Mouse (Mus musculus) MEL (cell line): ENCODE results near the gene Iqca. TPM values are rescaled to one million over a fixed set of nuclear protein-coding genes. Genes with fewer than 3 reads are reported as not detected.

Experiments
- DNase-seq: peaks from one replicate; pipeline ENCODE4 v3.0.0; 2011; ENCODE audit warnings: low read depth, low spot score
- H3K27ac ChIP-seq: 2 replicates; pipeline ENCODE4 v1.5.1; 2012; ENCODE audit warnings: low read depth, mild to moderate bottlenecking, control low read depth, low read length, moderate library complexity; ENCODE audit not compliant: control insufficient read depth
- H3K27me3 ChIP-seq, 2 experiments: fragments of 150-350 bp in 1 of 2; sonication (generic) in 1 of 2; 2 replicates each; pipeline ENCODE4 v1.6.1; 2012; ENCODE audit warnings: low read length in 2 of 2, mild to moderate bottlenecking in 2 of 2, improper control_type of control experiment in 1 of 2, moderate library complexity in 1 of 2; ENCODE audit not compliant: insufficient read depth in 2 of 2, control insufficient read depth in 1 of 2
- H3K36me3 ChIP-seq, 2 experiments: 2 replicates each; pipeline ENCODE4 v1.6.1; 2012 to 2014; ENCODE audit warnings: low read length in 2 of 2, improper control_type of control experiment in 1 of 2, inconsistent platforms in 1 of 2, mild to moderate bottlenecking in 1 of 2; ENCODE audit not compliant: insufficient read depth in 2 of 2, control insufficient read depth in 1 of 2
- H3K4me1 ChIP-seq, 2 experiments: fragments of 150-350 bp in 1 of 2; sonication (generic) in 1 of 2; 2 replicates each; pipeline ENCODE4 v1.6.1; 2012; ENCODE audit warnings: low read length in 2 of 2, improper control_type of control experiment in 1 of 2, mild to moderate bottlenecking in 1 of 2; ENCODE audit not compliant: insufficient read depth in 2 of 2, control insufficient read depth in 1 of 2
- H3K4me3 ChIP-seq, 2 experiments: fragments of 150-350 bp in 1 of 2; sonication (generic) in 1 of 2; 2 replicates each; pipeline ENCODE4 v1.5.1; 2012; ENCODE audit warnings: low read depth in 2 of 2, low read length in 2 of 2, mild to moderate bottlenecking in 2 of 2, moderate library complexity in 2 of 2, control low read depth in 1 of 2, improper control_type of control experiment in 1 of 2; ENCODE audit not compliant: control insufficient read depth in 1 of 2, insufficient read depth in 1 of 2
- H3K79me2 ChIP-seq: 2 replicates; pipeline ENCODE4 v1.6.1; 2012; ENCODE audit warnings: mild to moderate bottlenecking, low read length, moderate library complexity; ENCODE audit not compliant: control insufficient read depth, poor library complexity, insufficient read depth
- H3K9ac ChIP-seq: 2 replicates; pipeline ENCODE4 v1.6.1; 2012; ENCODE audit warnings: low read depth, mild to moderate bottlenecking, control low read depth, low read length, moderate library complexity; ENCODE audit not compliant: control insufficient read depth, poor library complexity, severe bottlenecking
- H3K9me3 ChIP-seq: fragments of 150-350 bp; sonication (generic); replicated peaks from 2 replicates; pipeline ENCODE4 v1.6.1; 2012; ENCODE audit warnings: mild to moderate bottlenecking, low read length, improper control_type of control experiment, moderate library complexity; ENCODE audit not compliant: insufficient read depth
- CHD1 ChIP-seq: IDR thresholded peaks from 2 replicates; pipeline ENCODE4 v1.6.1; 2012; ENCODE audit warnings: low read depth, mild to moderate bottlenecking, inconsistent platforms, low read length, improper control_type of control experiment
- E2F4 ChIP-seq: IDR thresholded peaks from 2 replicates; pipeline ENCODE4 v1.6.1; 2011; ENCODE audit warnings: low read depth, low read length, improper control_type of control experiment, borderline replicate concordance
- HCFC1 ChIP-seq: IDR thresholded peaks from 2 replicates; pipeline ENCODE4 v1.6.1; 2012; ENCODE audit warnings: low read depth, mild to moderate bottlenecking, inconsistent platforms, low read length, improper control_type of control experiment, moderate library complexity
- KAT2A ChIP-seq: conservative IDR thresholded peaks from 2 replicates; pipeline ENCODE4 v1.6.1; 2012; ENCODE audit warnings: low read depth, low read length, improper control_type of control experiment, inconsistent platforms
- MAZ ChIP-seq: IDR thresholded peaks from 2 replicates; pipeline ENCODE4 v1.6.1; 2012; ENCODE audit warnings: low read depth, mild to moderate bottlenecking, inconsistent platforms, low read length, improper control_type of control experiment
- MXI1 ChIP-seq: IDR thresholded peaks from 2 replicates; pipeline ENCODE4 v1.6.1; 2011; ENCODE audit warnings: mild to moderate bottlenecking, low read depth, low read length, improper control_type of control experiment
- MYB ChIP-seq: IDR thresholded peaks from 2 replicates; pipeline ENCODE4 v1.6.1; 2011; ENCODE audit warnings: mild to moderate bottlenecking, low read depth, low read length, improper control_type of control experiment
- MYC ChIP-seq: IDR thresholded peaks from 2 replicates; pipeline ENCODE4 v1.6.1; 2011; ENCODE audit warnings: low read depth, mild to moderate bottlenecking, low read length, improper control_type of control experiment, moderate library complexity
- NELFE ChIP-seq: IDR thresholded peaks from 2 replicates; pipeline ENCODE4 v1.6.1; 2011; ENCODE audit warnings: low read depth, low read length, improper control_type of control experiment
- NRF1 ChIP-seq: IDR thresholded peaks from 2 replicates; pipeline ENCODE4 v1.6.1; 2014; ENCODE audit warnings: low read depth, mild to moderate bottlenecking, inconsistent platforms, low read length, improper control_type of control experiment, moderate library complexity; ENCODE audit not compliant: poor library complexity, insufficient read depth, severe bottlenecking
- POLR2A ChIP-seq, 2 experiments: IDR thresholded peaks; 2 replicates each; pipeline ENCODE4 v1.6.1; 2011 to 2012; ENCODE audit warnings: low read length in 2 of 2, mild to moderate bottlenecking in 2 of 2, control low read depth in 1 of 2, improper control_type of control experiment in 1 of 2, low read depth in 1 of 2, moderate library complexity in 1 of 2; ENCODE audit not compliant: control insufficient read depth in 1 of 2, insufficient read depth in 1 of 2, poor library complexity in 1 of 2
- POLR2AphosphoS5 ChIP-seq: IDR thresholded peaks from 2 replicates; pipeline ENCODE4 v1.6.1; 2012; ENCODE audit warnings: low read depth, borderline replicate concordance, mild to moderate bottlenecking, inconsistent platforms, low read length, moderate library complexity, mixed read lengths
- SIN3A ChIP-seq: IDR thresholded peaks from 2 replicates; pipeline ENCODE4 v1.6.1; 2012; ENCODE audit warnings: low read length, improper control_type of control experiment, inconsistent platforms
- SMC3 ChIP-seq: IDR thresholded peaks from 2 replicates; pipeline ENCODE4 v1.6.1; 2011; ENCODE audit warnings: low read depth, low read length, improper control_type of control experiment
- TBP ChIP-seq: IDR thresholded peaks from 2 replicates; pipeline ENCODE4 v1.8.0; 2011; ENCODE audit warnings: low read depth, low read length, improper control_type of control experiment
- UBTF ChIP-seq: IDR thresholded peaks from 2 replicates; pipeline ENCODE4 v1.6.1; 2012; ENCODE audit warnings: low read depth, mild to moderate bottlenecking, inconsistent platforms, low read length, improper control_type of control experiment, moderate library complexity, borderline replicate concordance; ENCODE audit not compliant: insufficient read depth
- USF1 ChIP-seq: IDR thresholded peaks from 2 replicates; pipeline ENCODE4 v1.6.1; 2014; ENCODE audit warnings: low read depth, mild to moderate bottlenecking, inconsistent platforms, low read length, improper control_type of control experiment, moderate library complexity
- ZKSCAN1 ChIP-seq: IDR thresholded peaks from 2 replicates; pipeline ENCODE4 v1.6.1; 2012; ENCODE audit warnings: low read depth, mild to moderate bottlenecking, inconsistent platforms, low read length, improper control_type of control experiment, moderate library complexity
- ZMIZ1 ChIP-seq: IDR thresholded peaks from 2 replicates; pipeline ENCODE4 v1.6.1; 2012; ENCODE audit warnings: low read depth, mild to moderate bottlenecking, inconsistent platforms, low read length, improper control_type of control experiment, moderate library complexity
- polyA plus RNA-seq, 2 experiments: library from polyadenylated mRNA; stranded (reverse) in 1 of 2; unstranded in 1 of 2; fragments of >175 nt in 1 of 2; fragments of >200 nt in 1 of 2; gene quantifications; 2 replicates each; pipeline versions ENCODE4 v1.2.1 to v1.2.4; 2012; ENCODE audit warnings: low replicate concordance in 2 of 2, low read depth in 1 of 2; ENCODE audit not compliant: insufficient read length in 2 of 2, insufficient read depth in 1 of 2, missing spikeins in 1 of 2
- total RNA-seq: library from RNA; depleted of rRNA; stranded (reverse); fragments of 300-350 nt; gene quantifications from 2 replicates; pipeline ENCODE4 v1.2.3, GENCODE M21; 2012

Gene Iqca
- total and polyA plus RNA-seq, 3 experiments: 0.39 TPM; not detected in 2

DNA sequence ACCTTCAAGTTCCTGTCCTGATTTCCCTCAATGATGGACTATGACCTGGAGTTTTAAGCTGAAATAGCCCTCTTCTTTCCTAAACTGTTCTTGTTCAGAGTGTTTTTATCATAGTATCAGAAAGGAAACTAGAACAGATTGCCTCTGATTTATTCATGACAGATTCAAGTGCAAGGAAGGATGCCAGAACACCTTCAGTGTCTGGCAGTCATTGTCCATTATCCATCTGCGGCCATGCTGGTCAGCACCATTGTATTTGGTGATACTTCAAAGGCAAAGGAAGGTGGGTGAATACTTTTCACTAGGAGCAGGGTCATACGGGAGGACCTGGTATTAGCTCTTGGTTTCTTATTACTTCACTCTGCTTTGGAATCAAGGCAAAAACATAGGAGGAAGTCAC, 76.9 kb downstream of the Iqca start:
- TF ChIP-seq MAZ (no peak), CHD1 (no peak), KAT2A (no peak), MXI1 (no peak), UBTF (no peak), NRF1 (no peak), E2F4 (no peak)

DNA sequence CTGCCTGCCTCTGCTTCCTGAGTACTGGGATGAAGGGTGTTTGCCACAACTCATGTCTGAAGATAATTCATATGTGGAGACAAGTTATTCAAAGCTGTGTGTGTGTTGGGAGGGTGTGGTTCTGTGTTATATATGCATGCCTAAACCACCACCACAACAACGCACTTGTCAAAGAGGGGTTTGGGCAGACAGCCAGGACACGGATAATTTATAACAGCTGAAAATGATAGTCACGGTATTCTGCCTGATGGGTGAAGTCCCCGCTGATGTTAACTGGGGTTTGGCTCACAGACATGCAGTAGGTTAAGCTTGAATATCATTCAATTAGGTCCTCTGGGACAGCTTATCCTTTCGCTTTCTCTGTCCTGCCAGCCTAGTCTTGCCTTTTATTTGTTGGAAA, 78.4 kb downstream of the Iqca start:
- no peak overlapping the region for H3K27ac ChIP-seq

More for the DNA sequence above, 76.9 kb downstream of the Iqca start:
- Histone ChIP-seq H3K4me1 (no peaks in the 10 kb centered on the region), H3K27me3 (no peaks in the 10 kb centered on the region), H3K9me3 (no peaks in the 10 kb centered on the region), H3K79me2 (no peaks in the 10 kb centered on the region), H3K36me3 (no peaks in the 10 kb centered on the region), H3K27ac (no peak overlapping the region), H3K9ac (no peak overlapping the region), H3K4me3 (no peak overlapping the region)
- no peak for DNase-seq

DNA sequence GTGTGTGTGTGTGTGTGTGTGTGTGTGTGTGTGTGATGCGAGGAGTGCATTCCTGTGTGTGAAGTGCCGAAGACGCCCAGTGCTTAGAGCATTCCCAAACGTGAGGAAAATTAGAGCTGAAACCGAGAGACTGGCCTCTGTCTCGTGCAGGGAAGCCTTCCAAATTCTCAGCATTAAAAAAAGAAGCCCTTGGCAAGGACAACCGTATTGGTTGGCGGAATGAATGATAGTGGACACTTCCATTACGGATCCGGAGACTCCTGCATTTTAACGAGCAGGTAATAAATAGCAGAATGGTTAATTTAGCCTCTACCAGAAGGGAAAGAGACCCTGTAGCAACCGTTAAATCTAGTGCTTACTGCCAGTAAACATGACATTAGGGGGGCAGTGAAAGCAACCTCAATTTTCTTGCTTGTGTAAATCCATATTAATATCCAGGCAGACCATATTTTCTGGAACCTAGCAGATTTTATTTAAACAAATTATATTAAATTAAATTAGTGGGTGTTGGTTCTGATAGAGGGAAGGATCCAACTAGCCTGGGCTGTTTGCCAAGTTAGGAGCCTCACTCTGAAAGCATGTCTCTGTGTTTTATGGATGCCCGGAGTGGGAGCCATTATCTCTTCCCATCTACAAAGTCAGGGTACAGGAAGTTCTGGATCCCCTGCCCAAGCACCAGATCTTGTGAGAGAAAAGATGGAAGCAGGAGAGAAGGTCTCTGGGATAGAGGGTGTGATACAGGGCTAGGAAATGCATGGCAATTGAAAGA, 81.2 kb downstream of the Iqca start:
- H3K9ac ChIP-seq: no peak overlapping the region
- no peaks in the 10 kb centered on the region for H3K79me2 ChIP-seq
- no peaks in the 10 kb centered on the region for H3K9me3 ChIP-seq
- no peak overlapping the region for H3K4me3 ChIP-seq
- no peak overlapping the region for H3K27ac ChIP-seq
- H3K36me3 ChIP-seq: no peaks in the 10 kb centered on the region
- H3K4me1 ChIP-seq: no peaks in the 10 kb centered on the region
- no peak for DNase-seq
- TF ChIP-seq SIN3A: no peak
- no peak for TF ChIP-seq POLR2AphosphoS5
- no peak for TF ChIP-seq MYB
- no peak for TF ChIP-seq ZKSCAN1
- no peak for TF ChIP-seq SMC3
- no peak for TF ChIP-seq NRF1
- no peak for TF ChIP-seq USF1
- no peak for TF ChIP-seq HCFC1
- H3K27me3 ChIP-seq: no peaks in the 10 kb centered on the region

More for the DNA sequence above, 78.4 kb downstream of the Iqca start:
- H3K4me3 ChIP-seq: no peak overlapping the region
- no peaks in the 10 kb centered on the region for H3K79me2 ChIP-seq
- no peak overlapping the region for H3K9ac ChIP-seq
- no peaks in the 10 kb centered on the region for H3K27me3 ChIP-seq
- DNase-seq: no peak
- no peaks in the 10 kb centered on the region for H3K4me1 ChIP-seq
- H3K36me3 ChIP-seq: no peaks in the 10 kb centered on the region
- TF ChIP-seq POLR2A (IDR thresholded peaks at IDR 0.05; ENCODE audit: control insufficient read depth in 1 of 2, insufficient read depth in 1 of 2, low read depth in 1 of 2, low read length in 2 of 2, poor library complexity in 1 of 2) (no peak), SMC3 (no peak), NELFE (no peak), MYC (no peak), E2F4 (no peak), TBP (no peak), ZMIZ1 (no peak), CHD1 (no peak)
- H3K9me3 ChIP-seq: no peaks in the 10 kb centered on the region
